Mouse (Mus musculus) myocyte (in vitro differentiated cells): ENCODE data around the gene Lrrc4. TPM values are rescaled to one million over a fixed set of nuclear protein-coding genes. Genes with fewer than 3 reads are reported as not detected.

Experiments used
- H3K27me3 ChIP-seq: one replicate; pipeline ENCODE4 v1.6.1; 2011; ENCODE audit not compliant: control insufficient read depth, insufficient read depth, insufficient read length
- H3K36me3 ChIP-seq: one replicate; pipeline ENCODE4 v1.6.1; 2011; ENCODE audit not compliant: control insufficient read depth, insufficient read depth
- H3K4me2 ChIP-seq: one replicate; pipeline ENCODE4 v1.6.1; 2011; ENCODE audit warnings: low read depth, control low read depth
- H3K4me3 ChIP-seq: one replicate; pipeline ENCODE4 v1.5.1; 2011; ENCODE audit warnings: mild to moderate bottlenecking, control low read depth, moderate library complexity
- H3K79me2 ChIP-seq: one replicate; pipeline ENCODE4 v1.6.1; 2011; ENCODE audit not compliant: control insufficient read depth, insufficient read depth
- H3ac ChIP-seq: one replicate; pipeline ENCODE4 v1.6.1; 2011; ENCODE audit not compliant: control insufficient read depth, insufficient read length
- CEBPB ChIP-seq: IDR thresholded peaks from 2 replicates; pipeline ENCODE4 v1.6.1; 2011; ENCODE audit warnings: mild to moderate bottlenecking, moderate library complexity; ENCODE audit not compliant: poor library complexity, insufficient read depth, severe bottlenecking
- E2F4 ChIP-seq: IDR thresholded peaks from one replicate; pipeline ENCODE4 v1.6.1; 2011; ENCODE audit warnings: mild to moderate bottlenecking, control low read depth, moderate library complexity; ENCODE audit not compliant: insufficient read depth
- MAX ChIP-seq: IDR thresholded peaks from one replicate; pipeline ENCODE4 v1.6.1; 2011; ENCODE audit warnings: low read depth, mild to moderate bottlenecking, control low read depth
- MYOD1 ChIP-seq, 3 experiments: IDR thresholded peaks; one replicate each; pipeline ENCODE4 v1.6.1; 2011; ENCODE audit warnings: control low read depth in 2 of 3, low read depth in 2 of 3, mild to moderate bottlenecking in 2 of 3, moderate library complexity in 1 of 3; ENCODE audit not compliant: insufficient read length in 2 of 3, control insufficient read depth in 1 of 3
- MYOG ChIP-seq, 3 experiments: IDR thresholded peaks; one replicate each; pipeline ENCODE4 v1.6.1; 2011; ENCODE audit warnings: control low read depth in 2 of 3, low read depth in 2 of 3, mild to moderate bottlenecking in 2 of 3; ENCODE audit not compliant: insufficient read length in 2 of 3, control insufficient read depth in 1 of 3, insufficient read depth in 1 of 3
- POLR2A ChIP-seq: IDR thresholded peaks from one replicate; pipeline ENCODE4 v1.6.1; 2011; ENCODE audit warnings: low read depth, mild to moderate bottlenecking, control low read depth, moderate library complexity; ENCODE audit not compliant: insufficient read length
- POLR2AphosphoS2 ChIP-seq: IDR thresholded peaks from one replicate; pipeline ENCODE4 v1.6.1; 2011; ENCODE audit warnings: low read depth, control low read depth; ENCODE audit not compliant: insufficient read length
- REST ChIP-seq: IDR thresholded peaks from one replicate; pipeline ENCODE4 v1.6.1; 2011; ENCODE audit warnings: mild to moderate bottlenecking, control low read depth, moderate library complexity; ENCODE audit not compliant: insufficient read depth, insufficient read length
- SRF ChIP-seq: IDR thresholded peaks from one replicate; pipeline ENCODE4 v1.6.1; 2011; ENCODE audit warnings: low read depth; ENCODE audit not compliant: control insufficient read depth, insufficient read length
- TCF12 ChIP-seq: IDR thresholded peaks from one replicate; pipeline ENCODE4 v1.6.1; 2011; ENCODE audit warnings: mild to moderate bottlenecking, control low read depth; ENCODE audit not compliant: poor library complexity, insufficient read depth, severe bottlenecking
- TCF3 ChIP-seq: IDR thresholded peaks from one replicate; pipeline ENCODE4 v1.6.1; 2011; ENCODE audit warnings: low read depth, control low read depth; ENCODE audit not compliant: insufficient read length
- USF1 ChIP-seq: IDR thresholded peaks from one replicate; pipeline ENCODE4 v1.6.1; 2011; ENCODE audit warnings: low read depth, mild to moderate bottlenecking, control low read depth, moderate library complexity
- polyA plus RNA-seq: library from polyadenylated mRNA; unstranded; fragments of >200 nt; fragmentation: generic; extraction: Trizol; gene quantifications from one replicate; pipeline ENCODE4 v1.2.1, GENCODE M21; 2012; ENCODE audit warnings: missing spikeins

Lrrc4 gene
- polyA plus RNA-seq, 1 experiment = 0.72 TPM

DNA sequence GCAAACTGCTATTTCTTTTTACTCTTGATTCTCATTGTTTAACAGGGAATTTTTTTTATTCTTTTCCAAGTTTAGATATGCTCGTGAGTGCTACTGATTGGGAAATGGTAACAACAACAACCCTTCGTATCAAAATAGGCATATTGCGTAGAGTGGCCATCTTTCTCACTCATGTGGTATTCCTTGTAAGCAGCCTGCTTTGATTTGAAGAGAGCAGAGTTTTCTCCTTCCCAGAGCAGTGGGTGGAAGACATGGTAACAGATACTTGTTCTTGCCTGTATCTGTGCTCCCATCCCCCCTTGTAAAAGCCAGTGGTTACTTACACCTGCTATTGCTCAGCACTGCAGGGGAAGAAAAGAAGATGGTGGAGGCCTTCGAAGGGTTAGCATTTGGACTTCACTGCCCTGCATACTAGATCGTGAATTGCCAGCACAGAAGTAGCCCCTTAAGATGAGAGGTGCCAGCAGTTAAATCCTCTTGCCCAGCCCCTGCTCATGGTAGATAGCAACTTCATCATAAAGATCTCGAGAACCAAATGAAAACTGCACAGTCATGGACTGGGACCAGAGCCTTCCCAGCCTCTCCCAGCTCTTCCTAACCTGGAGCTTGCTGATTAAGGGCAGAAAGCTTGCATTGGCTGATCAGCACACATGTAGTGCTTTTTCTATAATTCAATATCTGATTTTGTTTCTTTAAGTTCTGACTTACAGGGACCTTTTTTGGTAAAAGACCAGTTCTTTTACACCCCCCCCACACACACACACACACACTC is 77.2 kb downstream of the Lrrc4 start:
- Histone ChIP-seq H3K27me3 (no peaks in the 10 kb centered on the region), H3K4me3 (no peak overlapping the region), H3K79me2 (no peaks in the 10 kb centered on the region), H3K36me3 (peaks cover 25% of the 10 kb centered on the region), H3ac (no peak overlapping the region), H3K4me2 (no peak overlapping the region)
- TF ChIP-seq REST (no peak), POLR2A (no peak), MYOD1 (IDR thresholded peaks at IDR 0.05; ENCODE audit: control insufficient read depth in 1 of 3, insufficient read length in 2 of 3, low read depth in 2 of 3) (peak in 1 of 3 experiments; percentile 25), TCF12 (no peak)

GRCm38 (mm10) chr6:28753681-28754080 is 77.9 kb downstream of the Lrrc4 start:
- Histone ChIP-seq H3K36me3 (peaks cover 25% of the 10 kb centered on the region), H3K4me2 (no peak overlapping the region), H3K27me3 (no peaks in the 10 kb centered on the region), H3K4me3 (no peak overlapping the region), H3K79me2 (no peaks in the 10 kb centered on the region), H3ac (no peak overlapping the region)
- TF ChIP-seq CEBPB (no peak), POLR2AphosphoS2 (no peak), MAX (no peak), SRF (no peak), E2F4 (no peak), POLR2A (no peak), USF1 (no peak), TCF12 (no peak), REST (no peak), MYOG (IDR thresholded peaks at IDR 0.05; ENCODE audit: control insufficient read depth in 1 of 3, insufficient read depth in 1 of 3, insufficient read length in 2 of 3, low read depth in 2 of 3) (no peak), MYOD1 (IDR thresholded peaks at IDR 0.05; ENCODE audit: control insufficient read depth in 1 of 3, insufficient read length in 2 of 3, low read depth in 2 of 3) (no peak), TCF3 (no peak)

DNA sequence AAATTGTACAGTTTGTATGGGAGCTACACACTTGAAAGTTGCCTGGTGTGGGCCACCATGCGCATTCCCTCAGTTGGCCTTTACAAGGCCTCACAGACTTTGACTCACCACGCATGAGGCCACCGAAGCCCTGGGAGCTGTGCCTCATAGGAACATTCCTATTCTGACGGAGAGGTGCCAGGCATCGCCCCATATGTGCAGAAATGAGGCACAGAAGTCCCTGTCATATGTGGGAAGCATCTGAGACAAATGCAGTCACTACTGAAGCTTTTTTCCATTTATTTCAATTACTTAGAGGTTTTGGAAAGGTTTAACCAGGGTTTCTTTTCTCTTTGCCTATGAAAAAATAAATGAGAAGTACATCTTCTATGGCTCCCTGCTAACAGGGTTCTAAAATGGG is 78.3 kb downstream of the Lrrc4 start:
- H3K79me2 ChIP-seq = no peaks in the 10 kb centered on the region
- TF ChIP-seq TCF3 = no peak
- no peaks in the 10 kb centered on the region for H3K27me3 ChIP-seq
- no peak overlapping the region for H3ac ChIP-seq
- no peak overlapping the region for H3K4me3 ChIP-seq
- H3K36me3 ChIP-seq = peaks cover 25% of the 10 kb centered on the region
- H3K4me2 ChIP-seq = no peak overlapping the region

DNA sequence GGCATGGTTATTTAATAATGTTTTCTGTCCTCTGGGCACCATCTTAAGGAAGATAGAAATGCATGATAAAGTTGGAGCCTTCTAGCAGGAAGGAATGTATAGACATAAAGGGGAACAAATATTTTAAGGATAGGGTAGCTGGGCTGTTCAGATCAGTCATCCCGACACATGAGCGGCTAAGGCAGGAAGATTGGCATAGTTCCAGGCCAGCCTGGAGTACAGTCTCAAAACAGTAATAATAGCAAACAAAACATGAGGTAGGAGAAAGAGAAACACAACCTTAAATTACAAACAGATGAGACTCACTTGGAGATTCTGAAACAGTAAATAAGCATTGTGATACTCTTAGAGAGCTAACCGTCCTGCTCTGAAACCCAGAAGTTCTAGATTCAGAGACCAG is 80.4 kb downstream of the Lrrc4 start:
- TF ChIP-seq USF1 = no peak
- no peak for TF ChIP-seq E2F4
- no peak for TF ChIP-seq MAX
- TF ChIP-seq POLR2AphosphoS2 = no peak
- no peak for TF ChIP-seq MYOD1 (IDR thresholded peaks at IDR 0.05; ENCODE audit: control insufficient read depth in 1 of 3, insufficient read length in 2 of 3, low read depth in 2 of 3)
- TF ChIP-seq SRF = no peak
- no peaks in the 10 kb centered on the region for H3K79me2 ChIP-seq
- peaks cover 25% of the 10 kb centered on the region for H3K36me3 ChIP-seq
- no peak overlapping the region for H3K4me3 ChIP-seq
- H3K27me3 ChIP-seq = no peaks in the 10 kb centered on the region
- H3K4me2 ChIP-seq = no peak overlapping the region
- no peak overlapping the region for H3ac ChIP-seq

DNA sequence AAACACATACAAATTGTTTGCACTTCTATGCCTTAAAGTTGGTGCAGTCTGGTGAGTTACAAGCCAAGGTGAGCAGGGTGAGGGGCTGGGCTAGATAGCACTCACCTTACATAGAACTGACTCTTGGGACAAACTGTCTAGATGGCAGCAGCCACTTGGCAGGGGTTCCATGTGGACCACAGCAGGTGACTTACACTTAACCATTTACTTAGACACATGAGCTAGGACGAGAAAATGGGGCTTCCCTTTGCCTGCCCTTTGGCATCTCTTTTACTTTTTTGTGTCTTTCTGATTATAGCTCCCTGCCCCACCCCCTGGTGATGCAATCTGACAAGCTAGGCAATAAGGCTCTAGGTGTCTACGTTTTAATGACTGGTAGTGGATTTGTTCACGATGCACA is 82.3 kb downstream of the Lrrc4 start:
- Histone ChIP-seq H3K36me3 (peaks cover 20% of the 10 kb centered on the region), H3ac (no peak overlapping the region), H3K27me3 (no peaks in the 10 kb centered on the region), H3K79me2 (no peaks in the 10 kb centered on the region), H3K4me2 (no peak overlapping the region), H3K4me3 (no peak overlapping the region)
- TF ChIP-seq MAX (no peak), REST (no peak), POLR2AphosphoS2 (no peak), MYOD1 (IDR thresholded peaks at IDR 0.05; ENCODE audit: control insufficient read depth in 1 of 3, insufficient read length in 2 of 3, low read depth in 2 of 3) (no peak)
